Mouse (Mus musculus) heart, postnatal 0 days (tissue): Measurements from ENCODE around the gene Ddx10.

ENCODE experiments used
- CTCF ChIP-seq: IDR thresholded peaks from 2 replicates; pipeline ENCODE4 v1.5.1; 2016; ENCODE audit warnings: antibody characterized with exemption, control low read depth, low read depth
- EP300 ChIP-seq: IDR thresholded peaks from 2 replicates; pipeline ENCODE4 v1.6.1; 2016; ENCODE audit warnings: antibody characterized with exemption, low read depth

DNA sequence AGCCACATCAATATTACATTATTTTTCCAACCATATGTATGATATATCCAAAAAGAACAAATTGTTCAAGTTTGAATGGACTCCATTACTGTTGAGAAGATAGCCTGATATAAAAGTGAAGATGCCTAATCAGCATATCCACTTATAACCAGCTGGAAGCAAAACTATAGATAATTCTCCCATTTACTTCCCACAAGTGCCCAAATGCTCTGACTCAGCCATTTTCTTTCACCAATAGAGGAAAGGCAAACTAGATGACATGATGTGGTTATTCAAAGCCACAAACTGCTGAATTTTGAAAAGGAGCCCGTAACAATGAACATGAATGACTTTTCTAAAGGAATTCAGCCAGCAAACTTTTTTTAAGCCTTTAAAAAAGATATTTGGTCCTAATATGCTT, 146.8 kb downstream of the Ddx10 start:
- TF ChIP-seq CTCF (no peak), EP300 (no peak)
